Mouse (Mus musculus): ENCODE results near the gene Hnrnpf. TPM values are rescaled to one million over a fixed set of nuclear protein-coding genes. Genes with fewer than 3 reads are reported as not detected.

The Hnrnpf gene
- polyA plus RNA-seq, 1 experiment, result 1,035 TPM

- no peak overlapping the region for H3K9ac ChIP-seq (ENCODE audit: low read depth, poor library complexity, severe bottlenecking)
- H3K27me3 ChIP-seq (ENCODE audit: control insufficient read depth, insufficient read depth, low read length, poor library complexity, severe bottlenecking), result no peaks in the 10 kb centered on the region
- no peak overlapping the region for H3K4me3 ChIP-seq (ENCODE audit: low read depth, low read length)
- H3K4me1 ChIP-seq (ENCODE audit: control insufficient read depth, insufficient read depth, low read length), result no peaks in the 10 kb centered on the region
- TF ChIP-seq CTCF (IDR thresholded peaks at IDR 0.05; ENCODE audit: low read depth, low read length), result no peak
- no peak for TF ChIP-seq POLR2A (IDR thresholded peaks at IDR 0.05; ENCODE audit: insufficient read depth, low read length)
- no peak for TF ChIP-seq EP300 (IDR thresholded peaks at IDR 0.05; ENCODE audit: insufficient read depth, low read depth, low read length)
- H3K36me3 ChIP-seq (ENCODE audit: control insufficient read depth, insufficient read depth, low read length, poor library complexity, severe bottlenecking), result no peaks in the 10 kb centered on the region
- H3K27ac ChIP-seq (ENCODE audit: insufficient read depth, low read length), result no peak overlapping the region
- no peaks in the 10 kb centered on the region for H3K9me3 ChIP-seq (replicated peaks; ENCODE audit: control insufficient read depth, insufficient read depth, low read length, poor library complexity, severe bottlenecking)
These were observed 63.1 kb downstream of the Hnrnpf start for GRCm38 (mm10) chr6:117963201-117963600.

- no peaks in the 10 kb centered on the region for H3K9me3 ChIP-seq (replicated peaks; ENCODE audit: control insufficient read depth, insufficient read depth, low read length, poor library complexity, severe bottlenecking)
- H3K27me3 ChIP-seq (ENCODE audit: control insufficient read depth, insufficient read depth, low read length, poor library complexity, severe bottlenecking), result no peaks in the 10 kb centered on the region
- H3K36me3 ChIP-seq (ENCODE audit: control insufficient read depth, insufficient read depth, low read length, poor library complexity, severe bottlenecking), result no peaks in the 10 kb centered on the region
- H3K9ac ChIP-seq (ENCODE audit: low read depth, poor library complexity, severe bottlenecking), result no peak overlapping the region
- no peak for TF ChIP-seq CTCF (IDR thresholded peaks at IDR 0.05; ENCODE audit: low read depth, low read length)
- no peak for TF ChIP-seq POLR2A (IDR thresholded peaks at IDR 0.05; ENCODE audit: insufficient read depth, low read length)
- TF ChIP-seq EP300 (IDR thresholded peaks at IDR 0.05; ENCODE audit: insufficient read depth, low read depth, low read length), result no peak
- no peak overlapping the region for H3K27ac ChIP-seq (ENCODE audit: insufficient read depth, low read length)
- no peak overlapping the region for H3K4me3 ChIP-seq (ENCODE audit: low read depth, low read length)
- H3K4me1 ChIP-seq (ENCODE audit: control insufficient read depth, insufficient read depth, low read length), result no peaks in the 10 kb centered on the region
These were observed 66.6 kb downstream of the Hnrnpf start for GRCm38 (mm10) chr6:117966729-117967128.

Other genes starting within 250 kb of the Hnrnpf start
- gene Zfp637, start 59.1 kb upstream of the Hnrnpf start, polyA plus RNA-seq (2011; ENCODE audit: insufficient read depth, insufficient read length, low read depth, missing spikeins), result 9.5 TPM in 2 replicates
- gene Zfp239, start 38.2 kb upstream of the Hnrnpf start, polyA plus RNA-seq (2011; ENCODE audit: insufficient read depth, insufficient read length, low read depth, missing spikeins), result 8.8 and 9.4 TPM in 2 replicates
- gene Fxyd4, start 37.4 kb downstream of the Hnrnpf start, polyA plus RNA-seq (2011; ENCODE audit: insufficient read depth, insufficient read length, low read depth, missing spikeins), result not detected in 2 replicates
- gene Rasgef1a, start 111.1 kb downstream of the Hnrnpf start, polyA plus RNA-seq (2011; ENCODE audit: insufficient read depth, insufficient read length, low read depth, missing spikeins), result 0.67 and 0.91 TPM in 2 replicates
- 6.0 and 7.1 TPM in 2 replicates for gene Csgalnact2, start 238.8 kb downstream of the Hnrnpf start, polyA plus RNA-seq (2011; ENCODE audit: insufficient read depth, insufficient read length, low read depth, missing spikeins)